ENCODE assay signal across 10 mouse cellular contexts in genomic region chr5:128617621-128618020, GRCm38 (mm10). TPM values are rescaled to one million over a fixed set of nuclear protein-coding genes. Genes with fewer than 3 reads are reported as not detected.
DNase-seq lines count a peak whose midpoint lies in the region; ATAC-seq and TF ChIP-seq lines count a peak whose summit lies in the region.
"Had no signal": no experiment of that assay in that cellular context is flagged by ENCODE, and none has a peak within 500 bp of the region (broad histone marks: within the 10 kb centered on the region; RNA-seq: fewer than 3 reads in every experiment).

No protein-coding gene starts in this region.

- peak; percentile 30 for DNase-seq in liver
- DNase-seq in liver, embryonic 11.5 days (ENCODE audit: low spot score) = no peak
- DNase-seq in embryonic facial prominence, embryonic 14.5 days (ENCODE audit: low spot score) = peak; percentile 69
- no peak for DNase-seq in hindbrain, postnatal 0 days (ENCODE audit: low spot score)
- DNase-seq in neural tube, embryonic 10.5 days (ENCODE audit: extremely low spot score, low spot score) = peak; percentile 42
- no peak for DNase-seq in urinary bladder, postnatal 4 days (ENCODE audit: low spot score in 2 of 2)
- no peak for DNase-seq in thymus, adult 18-20 months
- DNase-seq in right cerebral cortex, adult 18-20 months = no peak
- DNase-seq: gastrocnemius, postnatal 25 days had no signal

- H3K4me2 ChIP-seq in liver, embryonic 11.5 days = no peak overlapping the region
- peak overlapping the region; percentile 38 for H3K4me2 ChIP-seq in embryonic facial prominence, embryonic 14.5 days (ENCODE audit: low read depth, low read length)
- H3K4me2 ChIP-seq in hindbrain, postnatal 0 days (ENCODE audit: low read depth, low read length) = 0 out of 2 replicates have a peak overlapping the region, but pooled peaks have one; percentile 21

- no peaks in the 10 kb centered on the region; the same call in 1 of the 2 replicates for H3K27me3 ChIP-seq in liver, embryonic 11.5 days (replicated peaks; ENCODE audit: control insufficient read depth, insufficient read depth, low read length)
- no peaks in the 10 kb centered on the region for H3K27me3 ChIP-seq in embryonic facial prominence, embryonic 14.5 days (replicated peaks; ENCODE audit: control insufficient read depth, insufficient read depth, low read length)
- H3K27me3 ChIP-seq in hindbrain, postnatal 0 days (ENCODE audit: insufficient read depth, low read length) = no peaks in the 10 kb centered on the region

- H3K4me3 ChIP-seq in liver, embryonic 11.5 days (ENCODE audit: low read depth, low read length) = no peak overlapping the region
- no peak overlapping the region; the same call in 1 of the 2 replicates for H3K4me3 ChIP-seq in embryonic facial prominence, embryonic 14.5 days (ENCODE audit: low read depth, low read length)
- H3K4me3 ChIP-seq in hindbrain, postnatal 0 days (ENCODE audit: low read length) = no peak overlapping the region

- H3K27ac ChIP-seq in liver, embryonic 11.5 days (ENCODE audit: low read depth, low read length) = no peak overlapping the region
- no peak overlapping the region for H3K27ac ChIP-seq in embryonic facial prominence, embryonic 14.5 days (replicated peaks; ENCODE audit: low read depth, low read length)
- no peak overlapping the region for H3K27ac ChIP-seq in hindbrain, postnatal 0 days

- 6% methylated on average over 9 of the region's 9 CpGs for whole genome bisulfite sequencing in liver, embryonic 11.5 days
- 5% methylated on average over 9 of the region's 9 CpGs for WGBS in embryonic facial prominence, embryonic 14.5 days
- WGBS in hindbrain, postnatal 0 days = 13% methylated on average over 9 of the region's 9 CpGs

- no peaks in the 10 kb centered on the region for H3K36me3 ChIP-seq in liver, embryonic 11.5 days (ENCODE audit: control insufficient read depth, insufficient read depth, low read length)
- H3K36me3 ChIP-seq in embryonic facial prominence, embryonic 14.5 days (ENCODE audit: control insufficient read depth, insufficient read depth, low read length) = no peaks in the 10 kb centered on the region
- H3K36me3 ChIP-seq in hindbrain, postnatal 0 days (ENCODE audit: insufficient read depth, low read length) = no peaks in the 10 kb centered on the region

- TF ChIP-seq CTCF in hindbrain, postnatal 0 days (IDR thresholded peaks at IDR 0.05; ENCODE audit: low read depth) = no peak

- no peaks in the 10 kb centered on the region for H3K4me1 ChIP-seq in liver, embryonic 11.5 days (replicated peaks; ENCODE audit: control insufficient read depth, insufficient read depth, low read length)
- peaks cover 37% of the 10 kb centered on the region for H3K4me1 ChIP-seq in embryonic facial prominence, embryonic 14.5 days (ENCODE audit: control insufficient read depth, insufficient read depth, low read length)
- H3K4me1 ChIP-seq in hindbrain, postnatal 0 days (ENCODE audit: insufficient read depth, low read length) = peaks cover 4% of the 10 kb centered on the region; the same call in 1 of the 2 replicates

- no peak overlapping the region for H3K9ac ChIP-seq in liver, embryonic 11.5 days (ENCODE audit: low read depth, low read length)
- H3K9ac ChIP-seq in embryonic facial prominence, embryonic 14.5 days (ENCODE audit: low read depth, low read length) = 0 out of 2 replicates have a peak overlapping the region, but pooled peaks have one; percentile 10
- H3K9ac ChIP-seq in hindbrain, postnatal 0 days (replicated peaks; ENCODE audit: low read length) = no peak overlapping the region

- ATAC-seq in liver, embryonic 11.5 days (replicated peaks; ENCODE audit: low FRiP score) = no peak
- ATAC-seq in embryonic facial prominence, embryonic 14.5 days (ENCODE audit: low read depth) = peak; percentile 47; the same call in 1 of the 2 replicates
- no peak for ATAC-seq in hindbrain, postnatal 0 days

- H3K9me3 ChIP-seq in liver, embryonic 11.5 days (ENCODE audit: control insufficient read depth, low read length) = no peaks in the 10 kb centered on the region
- no peaks in the 10 kb centered on the region for H3K9me3 ChIP-seq in embryonic facial prominence, embryonic 14.5 days (ENCODE audit: control insufficient read depth, low read length)
- no peaks in the 10 kb centered on the region for H3K9me3 ChIP-seq in hindbrain, postnatal 0 days (ENCODE audit: low read length)

RNA-seq across cellular contexts. Expression of gene Fzd10, which starts 17.0 kb away (rescaled TPM):
- 0.44 TPM in 2 replicates for polyA plus RNA-seq in liver, embryonic 11.5 days (2014; fragmentation: Nextera tagmentation; extraction: Ambion mirVana)
- 4.7 and 7.6 TPM in 2 replicates for polyA plus RNA-seq in embryonic facial prominence, embryonic 14.5 days (2014; fragmentation: Nextera tagmentation; extraction: Ambion mirVana)
- 22.1 TPM in 2 replicates for total RNA-seq in hindbrain, postnatal 0 days (2014; rRNA removed)
- polyA plus RNA-seq in hindbrain, postnatal 0 days (2015; fragmentation: Nextera tagmentation; extraction: Ambion mirVana) = 2.7 and 3.6 TPM in 2 replicates
- total RNA-seq: MEL had no signal

Comparison
In these comparisons a context has a peak if more than half of its experiments do, and no peak if none do; other contexts are left out.
1. DNase-seq: peak in liver (single experiment), embryonic facial prominence, embryonic 14.5 days (single experiment) and neural tube, embryonic 10.5 days (single experiment); none in liver, embryonic 11.5 days (single experiment), hindbrain, postnatal 0 days (single experiment), urinary bladder, postnatal 4 days (0 of 2), thymus, adult 18-20 months (0 of 2) and right cerebral cortex, adult 18-20 months (single experiment).